Mouse (Mus musculus) heart, postnatal 0 days (tissue): ENCODE results near the gene Fbxl12.

ENCODE experiments used
- CTCF ChIP-seq: IDR thresholded peaks from 2 replicates; pipeline ENCODE4 v1.5.1; 2016; ENCODE audit warnings: antibody characterized with exemption, control low read depth, low read depth
- EP300 ChIP-seq: IDR thresholded peaks from 2 replicates; pipeline ENCODE4 v1.6.1; 2016; ENCODE audit warnings: antibody characterized with exemption, low read depth

DNA sequence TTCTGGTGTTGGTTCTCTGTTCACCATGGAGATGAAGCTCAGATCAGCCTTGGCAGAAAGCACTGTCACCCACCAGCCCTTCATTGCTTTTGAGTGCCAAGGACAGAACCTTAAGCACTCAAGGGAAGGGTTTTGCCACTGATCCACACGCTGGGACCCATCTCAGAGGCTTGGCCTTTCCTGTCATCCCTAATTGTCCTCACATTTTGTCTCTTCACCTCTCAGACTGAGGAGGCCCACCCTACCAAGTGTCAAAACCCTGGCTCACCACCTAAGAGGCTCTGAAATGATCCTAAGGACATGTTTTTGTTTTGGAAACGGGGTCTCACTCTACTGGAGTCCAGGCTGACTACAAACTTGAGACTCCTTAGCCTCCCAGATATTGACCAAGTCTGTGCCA, 7.8 kb downstream of the Fbxl12 start:
- no peak for TF ChIP-seq CTCF
- no peak for TF ChIP-seq EP300
